Mouse (Mus musculus) heart, embryonic 10.5 days (tissue): Measurements from ENCODE around the gene Gm10118. TPM values are rescaled to one million over a fixed set of nuclear protein-coding genes. Genes with fewer than 3 reads are reported as not detected.

ENCODE experiments used
- DNase-seq: peaks from one replicate; pipeline ENCODE4 v3.0.0-alpha.2; 2017; ENCODE audit warnings: low spot score
- H3K27ac ChIP-seq: fragments of 300-500 bp; sonication (generic); 2 replicates; pipeline ENCODE4 v1.5.1; 2016; ENCODE audit warnings: mild to moderate bottlenecking
- H3K27me3 ChIP-seq: fragments of 300-500 bp; sonication (generic); 2 replicates; pipeline ENCODE4 v1.6.1; 2016; ENCODE audit warnings: mild to moderate bottlenecking; ENCODE audit not compliant: poor library complexity, insufficient read depth, severe bottlenecking
- H3K36me3 ChIP-seq: fragments of 300-500 bp; sonication (generic); 2 replicates; pipeline ENCODE4 v1.6.1; 2016; ENCODE audit warnings: mild to moderate bottlenecking, moderate library complexity
- H3K4me1 ChIP-seq: fragments of 300-500 bp; sonication (generic); 2 replicates; pipeline ENCODE4 v1.6.1; 2016; ENCODE audit warnings: mild to moderate bottlenecking
- H3K4me3 ChIP-seq: fragments of 300-500 bp; sonication (generic); 2 replicates; pipeline ENCODE4 v1.5.1; 2016; ENCODE audit warnings: mild to moderate bottlenecking, moderate library complexity
- H3K9me3 ChIP-seq: fragments of 300-500 bp; sonication (generic); 2 replicates; pipeline ENCODE4 v1.6.1; 2016; ENCODE audit warnings: mild to moderate bottlenecking, moderate library complexity
- WGBS: fragments of 180-500 bp; shearing (Covaris S2); methylation state at CpG from one replicate; pipeline ENCODE4 v1.1.7; 2016; 5-methylcytosine and 5-hydroxymethylcytosine counted together
- polyA plus RNA-seq: library from polyadenylated mRNA; unstranded; fragments of >200 nt; fragmentation: Nextera tagmentation; extraction: Ambion mirVana; gene quantifications from 2 replicates; pipeline ENCODE4 v1.2.1, GENCODE M21; 2016

Gene Gm10118
- polyA plus RNA-seq = 1.6 and 2.5 TPM in 2 replicates

DNA sequence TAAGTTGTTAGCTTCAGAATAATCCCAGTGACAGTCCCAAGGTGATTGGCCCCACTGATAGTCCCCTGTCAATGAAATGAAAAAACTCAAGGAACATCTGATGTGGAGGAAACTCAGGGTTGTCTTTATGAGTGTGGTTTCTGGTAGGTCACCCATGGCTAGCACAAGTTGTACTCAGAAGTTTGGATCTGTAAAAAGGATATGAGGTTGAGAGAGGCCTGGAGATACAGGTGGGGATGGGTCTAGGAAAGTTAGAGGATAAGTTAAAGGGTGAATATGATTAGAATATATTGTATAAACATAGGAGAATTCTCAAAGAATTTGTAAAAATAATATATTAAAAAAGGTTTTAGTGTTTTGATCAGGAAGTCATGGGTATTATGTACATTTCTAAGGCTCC is at the start of gene Gm10118:
Gene Gm10118 (minus strand): TSS at position 101 of the 400 bp plus-strand sequence.
- Histone ChIP-seq H3K27me3 (no peaks in the 10 kb centered on the region), H3K4me1 (no peaks in the 10 kb centered on the region), H3K9me3 (no peaks in the 10 kb centered on the region), H3K27ac (no peak within 1 kb of the TSS), H3K4me3 (no peak within 1 kb of the TSS), H3K36me3 (no peaks in the 10 kb centered on the region)
- no peak for DNase-seq

GRCm38 (mm10) chr10:63972300-63972699 is 45.1 kb upstream of the Gm10118 start:
- DNase-seq = no peak
- Histone ChIP-seq H3K27me3 (no peaks in the 10 kb centered on the region), H3K9me3 (no peaks in the 10 kb centered on the region), H3K36me3 (no peaks in the 10 kb centered on the region), H3K4me3 (no peak overlapping the region), H3K4me1 (no peaks in the 10 kb centered on the region), H3K27ac (no peak overlapping the region)
- 83% methylated on average over 2 of the region's 2 CpGs for WGBS

- H3K4me1 ChIP-seq = peaks cover 22% of the 10 kb centered on the region
- H3K27ac ChIP-seq = peak overlapping the region; percentile 59
- H3K36me3 ChIP-seq = no peaks in the 10 kb centered on the region
- no peak for DNase-seq
- no peaks in the 10 kb centered on the region for H3K9me3 ChIP-seq
- H3K27me3 ChIP-seq = no peaks in the 10 kb centered on the region
- no peak overlapping the region for H3K4me3 ChIP-seq
- WGBS = 11% methylated on average over 6 of the region's 7 CpGs
These were observed 27.2 kb upstream of the Gm10118 start for GRCm38 (mm10) chr10:63954308-63954930.

GRCm38 (mm10) chr10:63951481-63951880 is 24.2 kb upstream of the Gm10118 start:
- no peak overlapping the region for H3K4me3 ChIP-seq
- 43% methylated on average over 1 of the region's 1 CpGs for WGBS
- H3K36me3 ChIP-seq = no peaks in the 10 kb centered on the region
- H3K4me1 ChIP-seq = peaks cover 22% of the 10 kb centered on the region
- no peak for DNase-seq
- H3K27me3 ChIP-seq = no peaks in the 10 kb centered on the region
- no peaks in the 10 kb centered on the region for H3K9me3 ChIP-seq
- H3K27ac ChIP-seq = no peak overlapping the region

DNA sequence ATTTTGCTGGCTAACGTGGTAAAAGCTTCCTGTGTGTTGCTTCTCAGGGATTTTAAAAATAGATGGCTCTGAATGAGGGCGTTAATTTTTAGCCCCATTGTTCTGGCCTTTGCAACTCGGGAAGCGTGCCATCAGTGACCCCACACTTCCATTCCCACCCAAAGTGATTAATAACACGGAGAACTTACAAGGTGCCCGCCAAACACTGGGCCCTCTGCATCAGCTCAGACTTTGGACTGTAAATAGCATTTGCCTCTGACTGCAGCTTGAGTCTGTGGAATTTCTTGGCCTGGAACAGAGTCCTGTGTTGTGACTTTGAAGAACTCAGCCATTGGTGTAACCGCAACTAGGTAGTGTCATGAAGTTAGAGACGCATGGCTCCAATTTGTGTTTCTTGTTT is 23.6 kb upstream of the Gm10118 start:
- WGBS = 49% methylated on average over 8 of the region's 8 CpGs
- Histone ChIP-seq H3K27me3 (no peaks in the 10 kb centered on the region), H3K4me1 (peaks cover 22% of the 10 kb centered on the region), H3K4me3 (no peak overlapping the region), H3K9me3 (no peaks in the 10 kb centered on the region), H3K36me3 (no peaks in the 10 kb centered on the region), H3K27ac (no peak overlapping the region)
- DNase-seq = no peak

DNA sequence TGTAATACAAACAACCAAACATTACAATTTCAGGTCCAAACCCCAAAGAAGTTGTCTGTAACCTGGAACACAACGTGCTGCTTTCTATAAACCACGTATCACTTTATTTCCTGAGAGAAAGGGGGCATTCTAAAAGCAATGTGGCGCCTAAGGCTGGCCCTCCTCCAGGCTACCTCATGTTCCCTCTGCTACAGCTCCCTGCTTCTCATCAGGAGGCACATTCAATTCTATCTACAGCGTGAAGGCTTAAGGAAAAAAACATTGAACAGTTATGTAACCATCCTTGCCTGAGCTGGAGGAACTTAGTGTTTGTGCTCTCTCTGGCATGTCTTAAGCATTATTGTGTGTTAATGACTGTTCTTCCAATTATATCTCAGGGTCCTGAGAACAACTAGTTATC is 20.0 kb upstream of the Gm10118 start:
- Histone ChIP-seq H3K36me3 (no peaks in the 10 kb centered on the region), H3K4me3 (no peak overlapping the region), H3K4me1 (peaks cover 16% of the 10 kb centered on the region), H3K9me3 (no peaks in the 10 kb centered on the region), H3K27me3 (no peaks in the 10 kb centered on the region), H3K27ac (no peak overlapping the region)
- 81% methylated on average over 4 of the region's 4 CpGs for WGBS
- DNase-seq = no peak

DNA sequence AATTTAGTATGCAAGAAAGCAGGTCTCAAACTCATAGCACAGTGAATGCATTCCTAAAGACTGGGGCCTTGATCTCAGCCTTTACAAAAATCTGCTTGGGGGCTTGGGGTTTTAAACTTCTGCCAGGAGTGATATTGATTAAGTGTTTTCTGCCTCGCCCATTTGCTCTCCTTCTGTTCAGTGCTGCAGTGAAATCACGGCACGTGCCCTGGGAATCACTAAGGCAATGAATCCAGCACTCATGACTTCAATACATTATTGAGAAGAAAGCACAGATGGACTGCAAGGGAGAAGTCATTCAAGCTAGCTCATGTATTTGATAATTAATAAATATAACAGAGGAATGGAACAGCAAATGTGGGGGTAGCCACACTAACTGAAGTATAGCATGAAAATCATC is 18.3 kb upstream of the Gm10118 start:
- no peaks in the 10 kb centered on the region for H3K36me3 ChIP-seq
- no peak overlapping the region for H3K4me3 ChIP-seq
- no peaks in the 10 kb centered on the region for H3K9me3 ChIP-seq
- H3K27ac ChIP-seq = no peak overlapping the region
- DNase-seq = no peak
- 80% methylated on average over 3 of the region's 3 CpGs for WGBS
- H3K4me1 ChIP-seq = no peaks in the 10 kb centered on the region
- H3K27me3 ChIP-seq = no peaks in the 10 kb centered on the region

DNA sequence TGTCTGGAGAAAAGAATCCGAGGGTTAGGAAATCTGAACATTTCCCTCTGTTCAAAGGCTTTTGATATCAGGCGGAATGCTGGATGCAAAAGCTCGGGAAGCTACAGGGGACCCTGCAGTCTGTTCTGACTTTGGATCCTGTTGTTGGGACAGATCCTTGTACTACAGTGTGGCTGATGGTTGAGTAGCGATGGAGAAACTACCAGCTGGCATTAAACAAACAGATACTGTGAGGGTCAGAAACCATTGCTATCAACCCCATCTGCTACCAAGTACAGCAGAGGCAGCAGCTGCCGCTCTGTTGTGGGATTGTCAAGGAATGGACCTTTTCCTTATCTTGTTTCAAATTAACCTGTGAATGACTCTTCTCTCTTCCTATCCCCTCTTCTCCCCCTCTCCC is 6.7 kb upstream of the Gm10118 start:
- Histone ChIP-seq H3K27me3 (no peaks in the 10 kb centered on the region), H3K4me1 (no peaks in the 10 kb centered on the region), H3K27ac (no peak overlapping the region), H3K36me3 (no peaks in the 10 kb centered on the region), H3K9me3 (no peaks in the 10 kb centered on the region), H3K4me3 (no peak overlapping the region)
- 56% methylated on average over 5 of the region's 5 CpGs for WGBS
- no peak for DNase-seq

GRCm38 (mm10) chr10:63908878-63909277 is 18.4 kb downstream of the Gm10118 start:
- Histone ChIP-seq H3K9me3 (no peaks in the 10 kb centered on the region), H3K27me3 (no peaks in the 10 kb centered on the region), H3K36me3 (no peaks in the 10 kb centered on the region), H3K27ac (no peak overlapping the region), H3K4me1 (no peaks in the 10 kb centered on the region), H3K4me3 (no peak overlapping the region)
- DNase-seq = no peak

GRCm38 (mm10) chr10:63899891-63900290 is 27.3 kb downstream of the Gm10118 start:
- Histone ChIP-seq H3K4me1 (peaks cover 3% of the 10 kb centered on the region; the same call in 1 of the 2 replicates), H3K4me3 (no peak overlapping the region), H3K9me3 (no peaks in the 10 kb centered on the region), H3K27me3 (no peaks in the 10 kb centered on the region), H3K27ac (no peak overlapping the region), H3K36me3 (no peaks in the 10 kb centered on the region)
- no peak for DNase-seq

- Histone ChIP-seq H3K27ac (no peak overlapping the region), H3K9me3 (no peaks in the 10 kb centered on the region), H3K27me3 (no peaks in the 10 kb centered on the region), H3K36me3 (no peaks in the 10 kb centered on the region), H3K4me1 (peaks cover 3% of the 10 kb centered on the region; the same call in 1 of the 2 replicates), H3K4me3 (no peak overlapping the region)
- DNase-seq = no peak
- WGBS = 87% methylated on average over 5 of the region's 5 CpGs
These were observed 32.6 kb downstream of the Gm10118 start for GRCm38 (mm10) chr10:63894612-63895011.

GRCm38 (mm10) chr10:63886449-63887088 is 40.7 kb downstream of the Gm10118 start:
- peak overlapping the region; percentile 45 for H3K4me3 ChIP-seq
- peak overlapping the region; percentile 53 for H3K27ac ChIP-seq
- no peak for DNase-seq
- H3K27me3 ChIP-seq = no peaks in the 10 kb centered on the region
- no peaks in the 10 kb centered on the region for H3K36me3 ChIP-seq
- 47% methylated on average over 23 of the region's 23 CpGs for WGBS
- H3K4me1 ChIP-seq = peaks cover 14% of the 10 kb centered on the region
- no peaks in the 10 kb centered on the region for H3K9me3 ChIP-seq

DNA sequence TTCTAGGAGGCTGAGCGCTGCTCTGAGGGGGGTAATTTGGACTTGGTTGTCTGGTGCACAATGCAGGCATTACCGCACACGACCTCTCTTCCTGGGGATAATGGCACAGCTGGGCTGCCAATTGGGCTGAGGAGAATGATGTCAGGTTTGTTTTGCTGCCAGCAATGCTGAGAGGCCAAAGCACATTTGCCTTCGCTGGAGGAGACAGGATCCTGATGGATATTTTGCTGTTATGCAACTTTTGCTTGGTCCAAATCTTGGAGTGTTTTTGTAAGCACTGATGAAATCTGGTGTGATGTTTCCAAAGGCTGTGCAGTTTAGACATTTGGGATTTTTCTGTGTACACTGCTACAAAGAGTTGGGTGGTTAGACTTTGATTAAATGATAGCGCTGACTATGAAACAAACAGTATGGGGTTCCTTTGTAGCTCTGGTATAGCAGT is 46.8 kb downstream of the Gm10118 start:
- H3K27me3 ChIP-seq = no peaks in the 10 kb centered on the region
- H3K4me3 ChIP-seq = no peak overlapping the region
- WGBS = 87% methylated on average over 5 of the region's 5 CpGs
- H3K9me3 ChIP-seq = no peaks in the 10 kb centered on the region
- peaks cover 9% of the 10 kb centered on the region for H3K4me1 ChIP-seq
- H3K27ac ChIP-seq = no peak overlapping the region
- DNase-seq = no peak
- H3K36me3 ChIP-seq = no peaks in the 10 kb centered on the region
